ENCODE assay signal across 8 mouse cellular contexts in genomic region chr5:30622841-30623185, GRCm38 (mm10). TPM values are rescaled to one million over a fixed set of nuclear protein-coding genes. Genes with fewer than 3 reads are reported as not detected.
A peak's percentile ranks its signal among the peaks of the same experiment; 100 is the strongest.
DNase-seq lines count a peak whose midpoint lies in the region; ATAC-seq lines count a peak whose summit lies in the region.

No protein-coding gene starts in this region.

- ATAC-seq in kidney, embryonic 14.5 days (ENCODE audit: low FRiP score, low TSS enrichment): peak; percentile 65
- peak; percentile 47 for ATAC-seq in embryonic facial prominence, embryonic 12.5 days (ENCODE audit: insufficient number of reproducible peaks, insufficient read depth, low FRiP score, low TSS enrichment)
- 0 out of 2 replicates have a peak, but pooled peaks have one; percentile 4 for ATAC-seq in hindbrain, embryonic 13.5 days (ENCODE audit: low FRiP score)
- no peak; the same call in 1 of the 2 replicates for ATAC-seq in midbrain, embryonic 12.5 days (ENCODE audit: low FRiP score, low read depth)

- H3K9me3 ChIP-seq in kidney, embryonic 14.5 days (ENCODE audit: control insufficient read depth, low read length): no peaks in the 10 kb centered on the region
- no peaks in the 10 kb centered on the region for H3K9me3 ChIP-seq in embryonic facial prominence, embryonic 12.5 days
- H3K9me3 ChIP-seq in hindbrain, embryonic 13.5 days: no peaks in the 10 kb centered on the region
- H3K9me3 ChIP-seq in midbrain, embryonic 12.5 days: no peaks in the 10 kb centered on the region

- H3K27ac ChIP-seq in kidney, embryonic 14.5 days (ENCODE audit: low read depth, low read length): no peak overlapping the region
- H3K27ac ChIP-seq in embryonic facial prominence, embryonic 12.5 days: peak overlapping the region; percentile 41; the same call in 1 of the 2 replicates
- no peak overlapping the region for H3K27ac ChIP-seq in hindbrain, embryonic 13.5 days
- H3K27ac ChIP-seq in midbrain, embryonic 12.5 days (replicated peaks): no peak overlapping the region

- WGBS in kidney, embryonic 14.5 days: 0% methylated on average over 10 of the region's 10 CpGs
- 0% methylated on average over 10 of the region's 10 CpGs for whole genome bisulfite sequencing in embryonic facial prominence, embryonic 12.5 days
- WGBS in hindbrain, embryonic 13.5 days: 4% methylated on average over 10 of the region's 10 CpGs
- under 1% methylated on average over 10 of the region's 10 CpGs for WGBS in midbrain, embryonic 12.5 days

- H3K4me1 ChIP-seq in kidney, embryonic 14.5 days (ENCODE audit: control insufficient read depth, insufficient read depth, low read length): 0 out of 2 replicates have a peak, but pooled peaks cover 8% of the 10 kb centered on the region
- H3K4me1 ChIP-seq in embryonic facial prominence, embryonic 12.5 days: peaks cover 14% of the 10 kb centered on the region
- H3K4me1 ChIP-seq in hindbrain, embryonic 13.5 days (replicated peaks): peaks cover 19% of the 10 kb centered on the region
- peaks cover 13% of the 10 kb centered on the region for H3K4me1 ChIP-seq in midbrain, embryonic 12.5 days

- no peaks in the 10 kb centered on the region for H3K36me3 ChIP-seq in kidney, embryonic 14.5 days (ENCODE audit: control insufficient read depth, insufficient read depth, low read length)
- H3K36me3 ChIP-seq in embryonic facial prominence, embryonic 12.5 days: no peaks in the 10 kb centered on the region
- no peaks in the 10 kb centered on the region for H3K36me3 ChIP-seq in hindbrain, embryonic 13.5 days
- no peaks in the 10 kb centered on the region for H3K36me3 ChIP-seq in midbrain, embryonic 12.5 days

- no peak for DNase-seq in kidney, postnatal 10 days
- no peak for DNase-seq in urinary bladder, postnatal 10 days (ENCODE audit: low spot score)
- DNase-seq in MN1 (ENCODE audit: low spot score): no peak
- no peak for DNase-seq in ovary, adult 18-20 months (ENCODE audit: low spot score)

- H3K27me3 ChIP-seq in kidney, embryonic 14.5 days (ENCODE audit: control insufficient read depth, insufficient read depth, low read length): peaks cover 12% of the 10 kb centered on the region
- peaks cover 30% of the 10 kb centered on the region for H3K27me3 ChIP-seq in embryonic facial prominence, embryonic 12.5 days
- peaks cover 58% of the 10 kb centered on the region for H3K27me3 ChIP-seq in hindbrain, embryonic 13.5 days
- H3K27me3 ChIP-seq in midbrain, embryonic 12.5 days: peaks cover 56% of the 10 kb centered on the region

- H3K4me3 ChIP-seq in kidney, embryonic 14.5 days (ENCODE audit: low read length): peak overlapping the region; percentile 38
- peak overlapping the region; percentile 50 for H3K4me3 ChIP-seq in embryonic facial prominence, embryonic 12.5 days
- peak overlapping the region; percentile 41 for H3K4me3 ChIP-seq in hindbrain, embryonic 13.5 days
- peak overlapping the region; percentile 43 for H3K4me3 ChIP-seq in midbrain, embryonic 12.5 days

- peak overlapping the region; percentile 65 for H3K4me2 ChIP-seq in kidney, embryonic 14.5 days (replicated peaks; ENCODE audit: low read depth, low read length)
- H3K4me2 ChIP-seq in embryonic facial prominence, embryonic 12.5 days (replicated peaks): peak overlapping the region; percentile 97
- peak overlapping the region; percentile 66 for H3K4me2 ChIP-seq in hindbrain, embryonic 13.5 days
- H3K4me2 ChIP-seq in midbrain, embryonic 12.5 days (replicated peaks): peak overlapping the region; percentile 75

- H3K9ac ChIP-seq in kidney, embryonic 14.5 days (ENCODE audit: low read depth, low read length): peak overlapping the region; percentile 42; the same call in 1 of the 2 replicates
- peak overlapping the region; percentile 52 for H3K9ac ChIP-seq in embryonic facial prominence, embryonic 12.5 days
- H3K9ac ChIP-seq in hindbrain, embryonic 13.5 days: peak overlapping the region; percentile 61
- peak overlapping the region; percentile 34; the same call in 1 of the 2 replicates for H3K9ac ChIP-seq in midbrain, embryonic 12.5 days (replicated peaks)

RNA-seq across cellular contexts. Expression of gene Slc35f6, which starts 24.9 kb away (rescaled TPM):
- polyA plus RNA-seq in kidney, embryonic 14.5 days (2014; fragmentation: Nextera tagmentation; extraction: Ambion mirVana): 15.8 and 27.6 TPM in 2 replicates
- polyA plus RNA-seq in embryonic facial prominence, embryonic 12.5 days (2016; fragmentation: Nextera tagmentation; extraction: Ambion mirVana): 24.4 and 24.7 TPM in 2 replicates
- polyA plus RNA-seq in hindbrain, embryonic 13.5 days (2015; fragmentation: Nextera tagmentation; extraction: Ambion mirVana): 29.9 and 30.7 TPM in 2 replicates
- polyA plus RNA-seq in midbrain, embryonic 12.5 days (2016; fragmentation: Nextera tagmentation; extraction: Ambion mirVana): 25.4 and 29.1 TPM in 2 replicates

RNA-seq across cellular contexts. Expression of gene Kcnk3, which starts 34.8 kb away (rescaled TPM):
- 1.5 and 2.1 TPM in 2 replicates for polyA plus RNA-seq in kidney, embryonic 14.5 days (2014; fragmentation: Nextera tagmentation; extraction: Ambion mirVana)
- 0.87 and 1.1 TPM in 2 replicates for polyA plus RNA-seq in embryonic facial prominence, embryonic 12.5 days (2016; fragmentation: Nextera tagmentation; extraction: Ambion mirVana)
- polyA plus RNA-seq in hindbrain, embryonic 13.5 days (2015; fragmentation: Nextera tagmentation; extraction: Ambion mirVana): 4.3 and 4.5 TPM in 2 replicates
- 0.82 and 1.3 TPM in 2 replicates for polyA plus RNA-seq in midbrain, embryonic 12.5 days (2016; fragmentation: Nextera tagmentation; extraction: Ambion mirVana)

RNA-seq across cellular contexts. Expression of gene Cenpa, which starts 43.8 kb away (rescaled TPM):
- 363 and 456 TPM in 2 replicates for polyA plus RNA-seq in kidney, embryonic 14.5 days (2014; fragmentation: Nextera tagmentation; extraction: Ambion mirVana)
- polyA plus RNA-seq in embryonic facial prominence, embryonic 12.5 days (2016; fragmentation: Nextera tagmentation; extraction: Ambion mirVana): 349 and 350 TPM in 2 replicates
- 61.6 and 69.1 TPM in 2 replicates for polyA plus RNA-seq in hindbrain, embryonic 13.5 days (2015; fragmentation: Nextera tagmentation; extraction: Ambion mirVana)
- polyA plus RNA-seq in midbrain, embryonic 12.5 days (2016; fragmentation: Nextera tagmentation; extraction: Ambion mirVana): 268 and 290 TPM in 2 replicates
